Mouse (Mus musculus): ENCODE measurements at regions not wholly inside any gene's neighbourhood (a gene's known extent, or its start where the extent isn't known, plus 50 kb on each side); places are given as distances from the start of the nearest gene placed in this dataset.

- Histone ChIP-seq H3K4me1 (peaks cover 25% of the 10 kb centered on the region), H3K36me3 (no peaks in the 10 kb centered on the region), H3K4me2 (no peak overlapping the region), H3K9me3 (no peaks in the 10 kb centered on the region), H3K4me3 (no peak overlapping the region), H3K9ac (no peak overlapping the region), H3K27me3 (no peaks in the 10 kb centered on the region), H3K27ac (peak overlapping the region; percentile 22)
- no peak for ATAC-seq (ENCODE audit: borderline replicate concordance, extremely low read depth, low FRiP score, low TSS enrichment)
- WGBS, result 58% methylated on average over 16 of the region's 16 CpGs
These were observed 104.2 kb downstream of the Zfp36l2 start for GRCm38 (mm10) chr17:84083307-84084263.

GRCm38 (mm10) chr17:84082571-84082970 lies 105.2 kb downstream of the Zfp36l2 start:
- H3K27ac ChIP-seq, result no peak overlapping the region
- WGBS, result 94% methylated on average over 5 of the region's 5 CpGs

GRCm38 (mm10) chr17:84081751-84082352 lies 105.9 kb downstream of the Zfp36l2 start:
- H3K27me3 ChIP-seq, result no peaks in the 10 kb centered on the region
- WGBS, result 44% methylated on average over 8 of the region's 8 CpGs
- peak; percentile 36; the same call in 1 of the 2 replicates for ATAC-seq (ENCODE audit: borderline replicate concordance, extremely low read depth, low FRiP score, low TSS enrichment)
- no peaks in the 10 kb centered on the region for H3K36me3 ChIP-seq
- no peaks in the 10 kb centered on the region for H3K9me3 ChIP-seq
- no peak overlapping the region for H3K9ac ChIP-seq
- no peak overlapping the region for H3K27ac ChIP-seq
- H3K4me1 ChIP-seq, result peaks cover 25% of the 10 kb centered on the region
- H3K4me2 ChIP-seq, result no peak overlapping the region
- no peak overlapping the region for H3K4me3 ChIP-seq

More at GRCm38 (mm10) chr17:84082571-84082970, 105.2 kb downstream of the Zfp36l2 start:
- Histone ChIP-seq H3K36me3 (no peaks in the 10 kb centered on the region), H3K9ac (no peak overlapping the region), H3K4me1 (peaks cover 25% of the 10 kb centered on the region), H3K4me2 (no peak overlapping the region), H3K4me3 (no peak overlapping the region), H3K9me3 (no peaks in the 10 kb centered on the region), H3K27me3 (no peaks in the 10 kb centered on the region)
- ATAC-seq (ENCODE audit: borderline replicate concordance, extremely low read depth, low FRiP score, low TSS enrichment), result no peak

GRCm38 (mm10) chr17:84075081-84075938 lies 112.4 kb downstream of the Zfp36l2 start:
- no peaks in the 10 kb centered on the region for H3K9me3 ChIP-seq
- H3K4me2 ChIP-seq, result no peak overlapping the region
- peaks cover 21% of the 10 kb centered on the region for H3K4me1 ChIP-seq
- no peaks in the 10 kb centered on the region for H3K36me3 ChIP-seq
- 64% methylated on average over 3 of the region's 3 CpGs for WGBS
- no peak for ATAC-seq (ENCODE audit: borderline replicate concordance, extremely low read depth, low FRiP score, low TSS enrichment)
- no peak overlapping the region for H3K9ac ChIP-seq
- no peak overlapping the region for H3K4me3 ChIP-seq
- H3K27me3 ChIP-seq, result no peaks in the 10 kb centered on the region
- H3K27ac ChIP-seq, result peak overlapping the region; percentile 81

GRCm38 (mm10) chr17:84074000-84074782 lies 113.6 kb downstream of the Zfp36l2 start:
- Histone ChIP-seq H3K27me3 (no peaks in the 10 kb centered on the region), H3K4me2 (no peak overlapping the region), H3K4me3 (no peak overlapping the region), H3K36me3 (no peaks in the 10 kb centered on the region), H3K27ac (peak overlapping the region; percentile 81), H3K9ac (no peak overlapping the region), H3K4me1 (peaks cover 21% of the 10 kb centered on the region), H3K9me3 (no peaks in the 10 kb centered on the region)
- ATAC-seq (ENCODE audit: borderline replicate concordance, extremely low read depth, low FRiP score, low TSS enrichment), result peak; percentile 62; the same call in 1 of the 2 replicates
- 58% methylated on average over 10 of the region's 10 CpGs for WGBS

- H3K4me2 ChIP-seq, result no peak overlapping the region
- no peaks in the 10 kb centered on the region for H3K36me3 ChIP-seq
- H3K4me3 ChIP-seq, result no peak overlapping the region
- no peaks in the 10 kb centered on the region for H3K27me3 ChIP-seq
- peaks cover 21% of the 10 kb centered on the region for H3K4me1 ChIP-seq
- no peaks in the 10 kb centered on the region for H3K9me3 ChIP-seq
- H3K27ac ChIP-seq, result peak overlapping the region; percentile 71
- 45% methylated on average over 4 of the region's 4 CpGs for WGBS
- no peak overlapping the region for H3K9ac ChIP-seq
- ATAC-seq (ENCODE audit: borderline replicate concordance, extremely low read depth, low FRiP score, low TSS enrichment), result peak; percentile 37; the same call in 1 of the 2 replicates
These were observed 115.2 kb downstream of the Zfp36l2 start for GRCm38 (mm10) chr17:84072426-84073030.

GRCm38 (mm10) chr17:84071855-84072254 lies 115.9 kb downstream of the Zfp36l2 start:
- Histone ChIP-seq H3K4me1 (peaks cover 21% of the 10 kb centered on the region), H3K4me3 (no peak overlapping the region), H3K9me3 (no peaks in the 10 kb centered on the region), H3K4me2 (no peak overlapping the region), H3K9ac (no peak overlapping the region), H3K27me3 (no peaks in the 10 kb centered on the region), H3K36me3 (no peaks in the 10 kb centered on the region), H3K27ac (peak overlapping the region; percentile 71; the same call in 1 of the 2 replicates)
- ATAC-seq (ENCODE audit: borderline replicate concordance, extremely low read depth, low FRiP score, low TSS enrichment), result no peak
- 82% methylated on average over 2 of the region's 2 CpGs for WGBS

GRCm38 (mm10) chr17:84070596-84070995 lies 117.2 kb downstream of the Zfp36l2 start:
- Histone ChIP-seq H3K9ac (no peak overlapping the region), H3K4me3 (no peak overlapping the region), H3K27ac (no peak overlapping the region), H3K36me3 (no peaks in the 10 kb centered on the region), H3K4me1 (peaks cover 21% of the 10 kb centered on the region), H3K27me3 (no peaks in the 10 kb centered on the region), H3K4me2 (no peak overlapping the region), H3K9me3 (no peaks in the 10 kb centered on the region)
- WGBS, result 75% methylated on average over 3 of the region's 3 CpGs
- no peak for ATAC-seq (ENCODE audit: borderline replicate concordance, extremely low read depth, low FRiP score, low TSS enrichment)

- WGBS, result 77% methylated on average over 26 of the region's 26 CpGs
- Histone ChIP-seq H3K27me3 (no peaks in the 10 kb centered on the region), H3K36me3 (no peaks in the 10 kb centered on the region), H3K27ac (no peak overlapping the region), H3K9ac (no peak overlapping the region), H3K4me1 (0 out of 2 replicates have a peak, but pooled peaks cover 7% of the 10 kb centered on the region), H3K9me3 (no peaks in the 10 kb centered on the region), H3K4me2 (no peak overlapping the region), H3K4me3 (no peak overlapping the region)
- no peak for ATAC-seq (ENCODE audit: borderline replicate concordance, extremely low read depth, low FRiP score, low TSS enrichment)
These were observed 120.6 kb downstream of the Zfp36l2 start for GRCm38 (mm10) chr17:84067102-84067501.

- Histone ChIP-seq H3K36me3 (no peaks in the 10 kb centered on the region), H3K4me2 (no peak overlapping the region), H3K9me3 (no peaks in the 10 kb centered on the region), H3K27ac (no peak overlapping the region), H3K4me1 (peaks cover 13% of the 10 kb centered on the region; the same call in 1 of the 2 replicates), H3K9ac (no peak overlapping the region), H3K27me3 (no peaks in the 10 kb centered on the region), H3K4me3 (no peak overlapping the region)
- WGBS, result 55% methylated on average over 7 of the region's 7 CpGs
- ATAC-seq (ENCODE audit: borderline replicate concordance, extremely low read depth, low FRiP score, low TSS enrichment), result no peak
These were observed 124.0 kb downstream of the Zfp36l2 start for GRCm38 (mm10) chr17:84063791-84064190.
